Mouse (Mus musculus): Measurements from ENCODE around the gene Tbcb. TPM values are rescaled to one million over a fixed set of nuclear protein-coding genes. Genes with fewer than 3 reads are reported as not detected.

Tbcb gene
- total and polyA plus RNA-seq, 3 experiments, result 36.6 to 56.7 (median 52.7) TPM

DNA sequence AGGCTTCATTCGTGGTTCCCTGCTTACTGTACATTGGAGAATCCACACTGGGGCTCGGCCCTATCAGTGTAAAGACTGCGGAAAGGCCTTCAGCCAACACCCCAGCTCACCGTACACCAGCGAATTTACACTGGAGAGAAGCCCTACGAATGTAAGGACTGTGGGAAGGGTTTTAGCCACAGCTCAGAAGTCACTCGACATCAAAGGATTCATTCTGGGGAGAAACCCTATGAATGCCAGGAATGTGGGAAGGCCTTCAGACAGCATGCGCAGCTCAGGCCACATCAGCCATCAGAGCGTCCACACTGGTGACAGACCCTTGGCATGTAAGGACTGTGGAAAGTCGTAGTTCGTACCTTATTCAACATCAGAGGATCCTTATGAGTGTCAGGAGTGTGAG lies 53.8 kb downstream of the Tbcb start:
- no peak for TF ChIP-seq POLR2A (IDR thresholded peaks at IDR 0.05; ENCODE audit: insufficient read depth, low read depth, low read length)
- TF ChIP-seq CTCF (IDR thresholded peaks at IDR 0.05), result no peak
- no peak for TF ChIP-seq EP300 (IDR thresholded peaks at IDR 0.05; ENCODE audit: insufficient read depth, low read depth, low read length)
- no peak overlapping the region for H3K9ac ChIP-seq (ENCODE audit: low read depth, low read length)
- H3K79me2 ChIP-seq (replicated peaks; ENCODE audit: control insufficient read depth, insufficient read depth, low read length), result no peaks in the 10 kb centered on the region
- H3K36me3 ChIP-seq (ENCODE audit: control insufficient read depth, insufficient read depth, low read length), result no peaks in the 10 kb centered on the region
- H3K27ac ChIP-seq, result no peak overlapping the region
- H3K4me3 ChIP-seq, result no peak overlapping the region
- 72% methylated on average over 11 of the region's 11 CpGs for WGBS
- no peak for DNase-seq
- H3K4me1 ChIP-seq (ENCODE audit: control insufficient read depth, insufficient read depth, low read length), result no peaks in the 10 kb centered on the region; the same call in 1 of the 2 replicates
- H3K27me3 ChIP-seq (ENCODE audit: control insufficient read depth, insufficient read depth, low read length), result no peaks in the 10 kb centered on the region
- intact Hi-C loops (cut with DNase I), result no loop called here

GRCm38 (mm10) chr7:30176474-30176873 lies 55.6 kb downstream of the Tbcb start:
- TF ChIP-seq EP300 (IDR thresholded peaks at IDR 0.05; ENCODE audit: insufficient read depth, low read depth, low read length), result no peak
- no peak for TF ChIP-seq POLR2A (IDR thresholded peaks at IDR 0.05; ENCODE audit: insufficient read depth, low read depth, low read length)
- TF ChIP-seq CTCF (IDR thresholded peaks at IDR 0.05), result no peak
- 50% methylated on average over 12 of the region's 12 CpGs for WGBS
- Histone ChIP-seq H3K79me2 (replicated peaks; ENCODE audit: control insufficient read depth, insufficient read depth, low read length) (no peaks in the 10 kb centered on the region), H3K36me3 (ENCODE audit: control insufficient read depth, insufficient read depth, low read length) (no peaks in the 10 kb centered on the region), H3K4me1 (ENCODE audit: control insufficient read depth, insufficient read depth, low read length) (no peaks in the 10 kb centered on the region; the same call in 1 of the 2 replicates), H3K9ac (ENCODE audit: low read depth, low read length) (no peak overlapping the region), H3K4me3 (no peak overlapping the region), H3K27me3 (ENCODE audit: control insufficient read depth, insufficient read depth, low read length) (no peaks in the 10 kb centered on the region), H3K27ac (no peak overlapping the region)
- no peak for DNase-seq
- intact Hi-C loops (cut with DNase I), result no loop called here

Other genes with a start within 250 kb of the Tbcb start
- gene Zfp568, start 248.3 kb downstream of the Tbcb start, total RNA-seq (2021), result 10 to 100 TPM; 19.6 to 28.1 TPM
- gene Zfp568, start 248.3 kb downstream of the Tbcb start, polyA plus RNA-seq (2012; rRNA removed), result 5.6 and 12.5 TPM in 2 replicates
- gene Zfp14, start 180.9 kb downstream of the Tbcb start, total RNA-seq (2021), result 1 to 10 TPM; 2.5 to 2.7 TPM
- 3.5 and 7.3 TPM in 2 replicates for gene Zfp14, start 180.9 kb downstream of the Tbcb start, polyA plus RNA-seq (2012; rRNA removed)
- gene Zfp82, start 159.4 kb downstream of the Tbcb start, total RNA-seq (2021), result 1 to 10 TPM; 1.3 to 2.8 TPM
- 0.74 and 0.91 TPM in 2 replicates for gene Zfp82, start 159.4 kb downstream of the Tbcb start, polyA plus RNA-seq (2012; rRNA removed)
- under 1 TPM in 1 of 2 experiments, not detected in 1; 0.84 TPM for gene Gm26920, start 141.9 kb downstream of the Tbcb start, total RNA-seq (2021)
- gene Gm26920, start 141.9 kb downstream of the Tbcb start, polyA plus RNA-seq (2012; rRNA removed), result not detected in 2 replicates
- 1 to 10 TPM; 1.4 to 2.0 TPM for gene Zfp566, start 141.7 kb downstream of the Tbcb start, total RNA-seq (2021)
- gene Zfp566, start 141.7 kb downstream of the Tbcb start, polyA plus RNA-seq (2012; rRNA removed), result 1.7 and 1.9 TPM in 2 replicates
- gene Zfp260, start 137.5 kb downstream of the Tbcb start, total RNA-seq (2021), result 10 to 100 TPM; 27.4 to 30.6 TPM
- 15.9 and 30.9 TPM in 2 replicates for gene Zfp260, start 137.5 kb downstream of the Tbcb start, polyA plus RNA-seq (2012; rRNA removed)
- 1 to 10 TPM; 2.1 to 2.4 TPM for gene Zfp382, start 110.3 kb downstream of the Tbcb start, total RNA-seq (2021)
- 0.68 and 0.88 TPM in 2 replicates for gene Zfp382, start 110.3 kb downstream of the Tbcb start, polyA plus RNA-seq (2012; rRNA removed)
- gene Zfp146, start 62.5 kb downstream of the Tbcb start, total RNA-seq (2021), result 10 to 100 TPM; 29.8 TPM
- 11.0 and 21.5 TPM in 2 replicates for gene Zfp146, start 62.5 kb downstream of the Tbcb start, polyA plus RNA-seq (2012; rRNA removed)
- gene Cox7a1, start 48.1 kb downstream of the Tbcb start, total RNA-seq (2021), result 1,000 to 10,000 TPM; 2,711 to 3,278 TPM
- 2,213 and 2,519 TPM in 2 replicates for gene Cox7a1, start 48.1 kb downstream of the Tbcb start, polyA plus RNA-seq (2012; rRNA removed)
- gene Capns1, start 33.5 kb downstream of the Tbcb start, total RNA-seq (2021), result 100 to 1,000 TPM; 274 to 315 TPM
- gene Capns1, start 33.5 kb downstream of the Tbcb start, polyA plus RNA-seq (2012; rRNA removed), result 826 and 1,000 TPM in 2 replicates
- 10 to 100 TPM; 52.6 to 58.6 TPM for gene Polr2i, start 324 bp downstream of the Tbcb start, total RNA-seq (2021)
- gene Polr2i, start 324 bp downstream of the Tbcb start, polyA plus RNA-seq (2012; rRNA removed), result 95.1 and 106 TPM in 2 replicates
- gene Ovol3, start 3.5 kb upstream of the Tbcb start, total RNA-seq (2021), result not detected
- gene Ovol3, start 3.5 kb upstream of the Tbcb start, polyA plus RNA-seq (2012; rRNA removed), result not detected in 2 replicates
- not detected for gene Thap8, start 47.8 kb upstream of the Tbcb start, total RNA-seq (2021)
- 0.10 TPM in 1 of 2 replicates, not detected in the other for gene Thap8, start 47.8 kb upstream of the Tbcb start, polyA plus RNA-seq (2012; rRNA removed)
- 1 to 10 TPM in 1 of 2 experiments, under 1 TPM in 1; 0.97 to 1.7 TPM for gene Wdr62, start 48.1 kb upstream of the Tbcb start, total RNA-seq (2021)
- 3.7 and 5.3 TPM in 2 replicates for gene Wdr62, start 48.1 kb upstream of the Tbcb start, polyA plus RNA-seq (2012; rRNA removed)
- 1 to 10 TPM; 5.6 TPM for gene Clip3, start 59.5 kb upstream of the Tbcb start, total RNA-seq (2021)
- 5.6 and 6.6 TPM in 2 replicates for gene Clip3, start 59.5 kb upstream of the Tbcb start, polyA plus RNA-seq (2012; rRNA removed)
- 10 to 100 TPM; 24.0 to 29.5 TPM for gene Alkbh6, start 76.4 kb upstream of the Tbcb start, total RNA-seq (2021)
- 59.6 and 61.7 TPM in 2 replicates for gene Alkbh6, start 76.4 kb upstream of the Tbcb start, polyA plus RNA-seq (2012; rRNA removed)
- gene Syne4, start 82.5 kb upstream of the Tbcb start, total RNA-seq (2021), result under 1 TPM; 0.26 to 0.50 TPM
- 5.3 and 5.6 TPM in 2 replicates for gene Syne4, start 82.5 kb upstream of the Tbcb start, polyA plus RNA-seq (2012; rRNA removed)
- under 1 TPM; 0.55 to 0.63 TPM for gene E130208F15Rik, start 89.5 kb upstream of the Tbcb start, total RNA-seq (2021)
- gene E130208F15Rik, start 89.5 kb upstream of the Tbcb start, polyA plus RNA-seq (2012; rRNA removed), result 0.31 and 0.41 TPM in 2 replicates
- 10 to 100 TPM; 12.5 TPM for gene Sdhaf1, start 91.6 kb upstream of the Tbcb start, total RNA-seq (2021)
- 17.4 and 17.9 TPM in 2 replicates for gene Sdhaf1, start 91.6 kb upstream of the Tbcb start, polyA plus RNA-seq (2012; rRNA removed)
- gene Lrfn3, start 130.5 kb upstream of the Tbcb start, total RNA-seq (2021), result 1 to 10 TPM; 1.1 to 1.3 TPM
- 1.4 and 1.9 TPM in 2 replicates for gene Lrfn3, start 130.5 kb upstream of the Tbcb start, polyA plus RNA-seq (2012; rRNA removed)
- gene Tyrobp, start 181.5 kb upstream of the Tbcb start, total RNA-seq (2021), result 10 to 100 TPM; 20.1 to 23.6 TPM
- 62.7 and 65.5 TPM in 2 replicates for gene Tyrobp, start 181.5 kb upstream of the Tbcb start, polyA plus RNA-seq (2012; rRNA removed)
- under 1 TPM in 1 of 2 experiments, not detected in 1; 0.59 TPM for gene Hcst, start 187.6 kb upstream of the Tbcb start, total RNA-seq (2021)
- gene Hcst, start 187.6 kb upstream of the Tbcb start, polyA plus RNA-seq (2012; rRNA removed), result 4.8 TPM in 1 of 2 replicates, not detected in the other
- gene Nfkbid, start 189.5 kb upstream of the Tbcb start, total RNA-seq (2021), result under 1 TPM; 0.47 to 0.66 TPM
- gene Nfkbid, start 189.5 kb upstream of the Tbcb start, polyA plus RNA-seq (2012; rRNA removed), result 0.94 and 1.3 TPM in 2 replicates
- 1 to 10 TPM; 3.2 to 3.5 TPM for gene Aplp1, start 213.3 kb upstream of the Tbcb start, total RNA-seq (2021)
- gene Aplp1, start 213.3 kb upstream of the Tbcb start, polyA plus RNA-seq (2012; rRNA removed), result 3.6 and 6.2 TPM in 2 replicates
- gene Kirrel2, start 225.4 kb upstream of the Tbcb start, total RNA-seq (2021), result not detected
- gene Kirrel2, start 225.4 kb upstream of the Tbcb start, polyA plus RNA-seq (2012; rRNA removed), result not detected in 2 replicates
- not detected for gene Nphs1, start 226.0 kb upstream of the Tbcb start, total RNA-seq (2021)
- 0.04 TPM in 1 of 2 replicates, not detected in the other for gene Nphs1, start 226.0 kb upstream of the Tbcb start, polyA plus RNA-seq (2012; rRNA removed)